Mouse (Mus musculus): ENCODE measurements at regions not wholly inside any gene's neighbourhood (a gene's known extent, or its start where the extent isn't known, plus 50 kb on each side); places are given as distances from the start of the nearest gene placed in this dataset.

GRCm38 (mm10) chr15:86814808-86815421 is 600.7 kb downstream of the Tbc1d22a start:
- ATAC-seq (ENCODE audit: insufficient number of reproducible peaks, low FRiP score, low TSS enrichment, low read depth): no peak
- H3K9me3 ChIP-seq: no peaks in the 10 kb centered on the region
- H3K4me3 ChIP-seq: no peak overlapping the region
- H3K4me2 ChIP-seq: no peak overlapping the region
- H3K27ac ChIP-seq: no peak overlapping the region
- 65% methylated on average over 8 of the region's 8 CpGs for WGBS
- no peaks in the 10 kb centered on the region for H3K36me3 ChIP-seq
- H3K9ac ChIP-seq: no peak overlapping the region
- no peaks in the 10 kb centered on the region for H3K4me1 ChIP-seq
- H3K27me3 ChIP-seq: no peaks in the 10 kb centered on the region

- peak; percentile 69; the same call in 1 of the 2 replicates for ATAC-seq (ENCODE audit: insufficient number of reproducible peaks, low FRiP score, low TSS enrichment, low read depth)
- no peak overlapping the region for H3K4me2 ChIP-seq
Measured at GRCm38 (mm10) chr15:86835996-86836395, 621.7 kb downstream of the Tbc1d22a start.

GRCm38 (mm10) chr15:86852161-86852870 is 638.1 kb downstream of the Tbc1d22a start:
- 49% methylated on average over 11 of the region's 11 CpGs for WGBS
- no peaks in the 10 kb centered on the region for H3K9me3 ChIP-seq
- no peak overlapping the region for H3K27ac ChIP-seq
- 0 out of 2 replicates have a peak, but pooled peaks cover 5% of the 10 kb centered on the region for H3K4me1 ChIP-seq
- no peak for ATAC-seq (ENCODE audit: insufficient number of reproducible peaks, low FRiP score, low TSS enrichment, low read depth)
- no peaks in the 10 kb centered on the region for H3K36me3 ChIP-seq
- H3K4me3 ChIP-seq: no peak overlapping the region
- no peak overlapping the region for H3K4me2 ChIP-seq
- H3K9ac ChIP-seq: no peak overlapping the region
- no peaks in the 10 kb centered on the region for H3K27me3 ChIP-seq

More at GRCm38 (mm10) chr15:86835996-86836395, 621.7 kb downstream of the Tbc1d22a start:
- H3K27ac ChIP-seq: peak overlapping the region; percentile 64
- no peaks in the 10 kb centered on the region for H3K9me3 ChIP-seq
- 12% methylated on average over 6 of the region's 6 CpGs for WGBS
- no peaks in the 10 kb centered on the region for H3K27me3 ChIP-seq
- H3K4me1 ChIP-seq: peaks cover 12% of the 10 kb centered on the region
- no peak overlapping the region for H3K9ac ChIP-seq
- H3K4me3 ChIP-seq: no peak overlapping the region
- H3K36me3 ChIP-seq: no peaks in the 10 kb centered on the region

- no peak overlapping the region for H3K4me3 ChIP-seq
- no peaks in the 10 kb centered on the region for H3K27me3 ChIP-seq
- ATAC-seq (ENCODE audit: insufficient number of reproducible peaks, low FRiP score, low TSS enrichment, low read depth): no peak
- H3K9me3 ChIP-seq: no peaks in the 10 kb centered on the region
- H3K27ac ChIP-seq: no peak overlapping the region
- H3K4me2 ChIP-seq: no peak overlapping the region
- no peaks in the 10 kb centered on the region for H3K4me1 ChIP-seq
- WGBS: 16% methylated on average over 3 of the region's 3 CpGs
- H3K36me3 ChIP-seq: no peaks in the 10 kb centered on the region
- no peak overlapping the region for H3K9ac ChIP-seq
Measured at GRCm38 (mm10) chr15:86858356-86858906, 644.2 kb downstream of the Tbc1d22a start.

- no peaks in the 10 kb centered on the region for H3K9me3 ChIP-seq
- no peaks in the 10 kb centered on the region for H3K36me3 ChIP-seq
- no peaks in the 10 kb centered on the region for H3K4me1 ChIP-seq
- H3K27ac ChIP-seq: no peak overlapping the region
- H3K9ac ChIP-seq: no peak overlapping the region
- no peak overlapping the region; the same call in 1 of the 2 replicates for H3K4me2 ChIP-seq
- no peaks in the 10 kb centered on the region for H3K27me3 ChIP-seq
- no peak for ATAC-seq (ENCODE audit: insufficient number of reproducible peaks, low FRiP score, low TSS enrichment, low read depth)
- no peak overlapping the region for H3K4me3 ChIP-seq
- 12% methylated on average over 7 of the region's 7 CpGs for WGBS
Measured at GRCm38 (mm10) chr15:86875721-86876309, 661.6 kb downstream of the Tbc1d22a start.

- H3K9ac ChIP-seq: no peak overlapping the region
- ATAC-seq (ENCODE audit: insufficient number of reproducible peaks, low FRiP score, low TSS enrichment, low read depth): no peak
- no peak overlapping the region for H3K27ac ChIP-seq
- H3K4me3 ChIP-seq: no peak overlapping the region
- no peaks in the 10 kb centered on the region for H3K9me3 ChIP-seq
- H3K4me2 ChIP-seq: no peak overlapping the region
- no peaks in the 10 kb centered on the region for H3K27me3 ChIP-seq
- no peaks in the 10 kb centered on the region for H3K36me3 ChIP-seq
- WGBS: 66% methylated on average over 6 of the region's 6 CpGs
- no peaks in the 10 kb centered on the region for H3K4me1 ChIP-seq
Measured at GRCm38 (mm10) chr15:86896974-86897373, 647.1 kb upstream of the Fam19a5 start.

GRCm38 (mm10) chr15:86899961-86900360 is 644.1 kb upstream of the Fam19a5 start:
- Histone ChIP-seq H3K36me3 (no peaks in the 10 kb centered on the region), H3K4me1 (no peaks in the 10 kb centered on the region), H3K4me2 (no peak overlapping the region), H3K27me3 (no peaks in the 10 kb centered on the region), H3K4me3 (no peak overlapping the region), H3K9ac (no peak overlapping the region), H3K9me3 (no peaks in the 10 kb centered on the region), H3K27ac (no peak overlapping the region)
- no peak for ATAC-seq (ENCODE audit: insufficient number of reproducible peaks, low FRiP score, low TSS enrichment, low read depth)
- WGBS: 46% methylated on average over 1 of the region's 1 CpGs

GRCm38 (mm10) chr15:86903006-86903405 is 641.1 kb upstream of the Fam19a5 start:
- Histone ChIP-seq H3K9ac (no peak overlapping the region), H3K27me3 (no peaks in the 10 kb centered on the region), H3K4me2 (no peak overlapping the region), H3K4me1 (0 out of 2 replicates have a peak, but pooled peaks cover 4% of the 10 kb centered on the region), H3K4me3 (no peak overlapping the region), H3K9me3 (no peaks in the 10 kb centered on the region), H3K36me3 (no peaks in the 10 kb centered on the region), H3K27ac (no peak overlapping the region)
- WGBS: 37% methylated on average over 3 of the region's 3 CpGs
- no peak for ATAC-seq (ENCODE audit: insufficient number of reproducible peaks, low FRiP score, low TSS enrichment, low read depth)

- H3K4me3 ChIP-seq: no peak overlapping the region
- 88% methylated on average over 3 of the region's 3 CpGs for WGBS
- H3K4me1 ChIP-seq: no peaks in the 10 kb centered on the region
- no peak overlapping the region for H3K27ac ChIP-seq
- no peak for ATAC-seq (ENCODE audit: insufficient number of reproducible peaks, low FRiP score, low TSS enrichment, low read depth)
- H3K9ac ChIP-seq: no peak overlapping the region
- no peaks in the 10 kb centered on the region for H3K36me3 ChIP-seq
- no peaks in the 10 kb centered on the region for H3K9me3 ChIP-seq
- no peaks in the 10 kb centered on the region for H3K27me3 ChIP-seq
- no peak overlapping the region for H3K4me2 ChIP-seq
Measured at GRCm38 (mm10) chr15:86913276-86913675, 630.8 kb upstream of the Fam19a5 start.

GRCm38 (mm10) chr15:86917891-86918290 is 626.2 kb upstream of the Fam19a5 start:
- H3K4me1 ChIP-seq: no peaks in the 10 kb centered on the region
- no peak overlapping the region for H3K9ac ChIP-seq
- H3K9me3 ChIP-seq: no peaks in the 10 kb centered on the region
- no peak overlapping the region for H3K4me2 ChIP-seq
- no peak overlapping the region for H3K4me3 ChIP-seq
- H3K36me3 ChIP-seq: no peaks in the 10 kb centered on the region
- ATAC-seq (ENCODE audit: insufficient number of reproducible peaks, low FRiP score, low TSS enrichment, low read depth): no peak
- H3K27me3 ChIP-seq: no peaks in the 10 kb centered on the region
- no peak overlapping the region for H3K27ac ChIP-seq
- 86% methylated on average over 8 of the region's 8 CpGs for WGBS

- no peak for ATAC-seq (ENCODE audit: insufficient number of reproducible peaks, low FRiP score, low TSS enrichment, low read depth)
- 56% methylated on average over 8 of the region's 8 CpGs for WGBS
Measured at GRCm38 (mm10) chr15:86919704-86920103, 624.4 kb upstream of the Fam19a5 start.

GRCm38 (mm10) chr15:86920185-86920584 is 623.9 kb upstream of the Fam19a5 start:
- Histone ChIP-seq H3K27me3 (no peaks in the 10 kb centered on the region), H3K27ac (no peak overlapping the region), H3K4me2 (no peak overlapping the region), H3K36me3 (no peaks in the 10 kb centered on the region), H3K4me1 (no peaks in the 10 kb centered on the region), H3K9me3 (no peaks in the 10 kb centered on the region), H3K4me3 (no peak overlapping the region), H3K9ac (no peak overlapping the region)
- WGBS: 44% methylated on average over 7 of the region's 7 CpGs
- no peak for ATAC-seq (ENCODE audit: insufficient number of reproducible peaks, low FRiP score, low TSS enrichment, low read depth)

More at GRCm38 (mm10) chr15:86919704-86920103, 624.4 kb upstream of the Fam19a5 start:
- Histone ChIP-seq H3K9ac (no peak overlapping the region), H3K9me3 (no peaks in the 10 kb centered on the region), H3K4me3 (no peak overlapping the region), H3K27me3 (no peaks in the 10 kb centered on the region), H3K27ac (no peak overlapping the region), H3K4me2 (no peak overlapping the region), H3K36me3 (no peaks in the 10 kb centered on the region), H3K4me1 (no peaks in the 10 kb centered on the region)
